Mouse (Mus musculus) embryonic facial prominence, embryonic 13.5 days (tissue): ENCODE results near the gene Tmub2. TPM values are rescaled to one million over a fixed set of nuclear protein-coding genes. Genes with fewer than 3 reads are reported as not detected.
A peak's percentile ranks its signal among the peaks of the same experiment; 100 is the strongest.

Experiments used
- ATAC-seq: fragments of 200-750 bp; cut with Nextera tagmentation; 2 replicates; pipeline ENCODE4 v1.8.0; 2017; ENCODE audit warnings: low read depth; ENCODE audit not compliant: insufficient number of reproducible peaks, insufficient read depth, low FRiP score, low TSS enrichment
- H3K27ac ChIP-seq: fragments of 300-500 bp; sonication (generic); 2 replicates; pipeline ENCODE4 v1.5.1; 2015; ENCODE audit warnings: moderate library complexity, mild to moderate bottlenecking, inconsistent platforms
- H3K27me3 ChIP-seq: fragments of 300-500 bp; sonication (generic); 2 replicates; pipeline ENCODE4 v1.6.1; 2015; ENCODE audit warnings: mild to moderate bottlenecking, inconsistent platforms
- H3K36me3 ChIP-seq: fragments of 300-500 bp; sonication (generic); 2 replicates; pipeline ENCODE4 v1.6.1; 2015; ENCODE audit warnings: mild to moderate bottlenecking, inconsistent platforms
- H3K4me1 ChIP-seq: fragments of 300-500 bp; sonication (generic); 2 replicates; pipeline ENCODE4 v1.6.1; 2015; ENCODE audit warnings: inconsistent platforms
- H3K4me2 ChIP-seq: fragments of 300-500 bp; sonication (generic); 2 replicates; pipeline ENCODE4 v1.6.1; 2015; ENCODE audit warnings: moderate library complexity, mild to moderate bottlenecking, inconsistent platforms
- H3K4me3 ChIP-seq: fragments of 300-500 bp; sonication (generic); 2 replicates; pipeline ENCODE4 v1.5.1; 2015; ENCODE audit warnings: mild to moderate bottlenecking, inconsistent platforms
- H3K9ac ChIP-seq: fragments of 300-500 bp; sonication (generic); 2 replicates; pipeline ENCODE4 v1.6.1; 2015; ENCODE audit warnings: mild to moderate bottlenecking, inconsistent platforms
- H3K9me3 ChIP-seq: fragments of 300-500 bp; sonication (generic); 2 replicates; pipeline ENCODE4 v1.6.1; 2016; ENCODE audit warnings: inconsistent platforms
- WGBS: fragments of 180-500 bp; shearing (Covaris S2); methylation state at CpG from one replicate; pipeline ENCODE4 v1.1.7; 2015; ENCODE audit warnings: mixed read lengths; 5-methylcytosine and 5-hydroxymethylcytosine counted together
- polyA plus RNA-seq: library from polyadenylated mRNA; unstranded; fragments of >200 nt; fragmentation: Nextera tagmentation; extraction: Ambion mirVana; gene quantifications from 2 replicates; pipeline ENCODE4 v1.2.1, GENCODE M21; 2015

Gene Tmub2
- polyA plus RNA-seq, 1 experiment from 2014 or later, result 51.8 TPM

GRCm38 (mm10) chr11:102283922-102284321, 809 bp upstream of the Tmub2 start:
- Histone ChIP-seq H3K9ac (no peak overlapping the region), H3K4me3 (peak overlapping the region; percentile 80), H3K27ac (peak overlapping the region; percentile 77), H3K9me3 (no peaks in the 10 kb centered on the region), H3K36me3 (peaks cover 19% of the 10 kb centered on the region), H3K4me2 (peak overlapping the region; percentile 85), H3K27me3 (no peaks in the 10 kb centered on the region), H3K4me1 (peaks cover 18% of the 10 kb centered on the region)
- WGBS, result 88% methylated on average over 6 of the region's 6 CpGs
- ATAC-seq, result no peak

GRCm38 (mm10) chr11:102285095-102285834, 534 bp downstream of the Tmub2 start:
- WGBS, result 5% methylated on average over 31 of the region's 31 CpGs
- peak overlapping the region; percentile 85 for H3K4me2 ChIP-seq
- no peaks in the 10 kb centered on the region for H3K9me3 ChIP-seq
- peak overlapping the region; percentile 80 for H3K4me3 ChIP-seq
- no peaks in the 10 kb centered on the region for H3K27me3 ChIP-seq
- peak overlapping the region; percentile 89 for H3K9ac ChIP-seq
- peak overlapping the region; percentile 82 for H3K27ac ChIP-seq
- ATAC-seq, result peak; percentile 66
- peaks cover 22% of the 10 kb centered on the region for H3K4me1 ChIP-seq
- H3K36me3 ChIP-seq, result peaks cover 32% of the 10 kb centered on the region

DNA sequence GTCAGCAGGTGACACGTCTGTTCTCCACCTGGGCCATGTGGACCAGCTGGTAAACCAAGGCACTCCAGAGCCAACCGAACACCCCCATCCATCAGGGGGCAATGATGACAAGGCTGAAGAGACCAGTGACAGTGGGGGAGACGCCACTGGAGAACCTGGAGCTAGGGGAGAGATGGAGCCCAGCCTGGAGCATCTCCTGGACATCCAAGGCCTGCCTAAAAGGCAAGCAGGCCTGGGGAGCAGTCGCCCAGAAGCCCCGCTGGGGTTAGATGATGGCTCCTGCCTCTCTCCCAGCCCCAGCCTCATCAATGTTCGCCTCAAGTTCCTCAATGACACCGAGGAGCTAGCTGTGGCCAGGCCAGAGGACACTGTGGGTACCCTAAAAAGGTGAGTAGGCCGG, 2.8 kb downstream of the Tmub2 start:
- H3K9ac ChIP-seq, result no peak overlapping the region
- H3K4me2 ChIP-seq, result no peak overlapping the region
- H3K27me3 ChIP-seq, result no peaks in the 10 kb centered on the region
- H3K4me1 ChIP-seq, result peaks cover 29% of the 10 kb centered on the region
- H3K4me3 ChIP-seq, result no peak overlapping the region
- 89% methylated on average over 8 of the region's 8 CpGs for WGBS
- ATAC-seq, result no peak
- H3K9me3 ChIP-seq, result no peaks in the 10 kb centered on the region
- H3K36me3 ChIP-seq, result peaks cover 54% of the 10 kb centered on the region
- no peak overlapping the region for H3K27ac ChIP-seq

- no peaks in the 10 kb centered on the region for H3K9me3 ChIP-seq
- H3K4me1 ChIP-seq, result peaks cover 29% of the 10 kb centered on the region
- H3K4me3 ChIP-seq, result no peak overlapping the region
- no peak overlapping the region for H3K4me2 ChIP-seq
- peaks cover 62% of the 10 kb centered on the region for H3K36me3 ChIP-seq
- no peaks in the 10 kb centered on the region for H3K27me3 ChIP-seq
- ATAC-seq, result no peak
- WGBS, result 87% methylated on average over 8 of the region's 8 CpGs
- 0 out of 2 replicates have a peak overlapping the region, but pooled peaks have one; percentile 33 for H3K9ac ChIP-seq
- no peak overlapping the region for H3K27ac ChIP-seq
These were observed 3.5 kb downstream of the Tmub2 start for GRCm38 (mm10) chr11:102288027-102288804.

- Histone ChIP-seq H3K4me1 (peaks cover 29% of the 10 kb centered on the region), H3K36me3 (peaks cover 69% of the 10 kb centered on the region), H3K4me3 (no peak overlapping the region), H3K4me2 (no peak overlapping the region), H3K9ac (0 out of 2 replicates have a peak overlapping the region, but pooled peaks have one; percentile 33), H3K9me3 (no peaks in the 10 kb centered on the region), H3K27ac (no peak overlapping the region), H3K27me3 (no peaks in the 10 kb centered on the region)
- WGBS, result 68% methylated on average over 2 of the region's 2 CpGs
- no peak for ATAC-seq
These were observed 4.2 kb downstream of the Tmub2 start for GRCm38 (mm10) chr11:102288913-102289312.

GRCm38 (mm10) chr11:102289511-102290100, 4.9 kb downstream of the Tmub2 start:
- no peak overlapping the region for H3K9ac ChIP-seq
- H3K9me3 ChIP-seq, result no peaks in the 10 kb centered on the region
- H3K4me1 ChIP-seq, result peaks cover 36% of the 10 kb centered on the region
- no peak overlapping the region for H3K4me3 ChIP-seq
- no peak overlapping the region for H3K4me2 ChIP-seq
- H3K36me3 ChIP-seq, result peaks cover 74% of the 10 kb centered on the region
- 41% methylated on average over 6 of the region's 6 CpGs for WGBS
- H3K27ac ChIP-seq, result no peak overlapping the region
- ATAC-seq, result no peak
- H3K27me3 ChIP-seq, result no peaks in the 10 kb centered on the region

GRCm38 (mm10) chr11:102290141-102290540, 5.4 kb downstream of the Tmub2 start:
- Histone ChIP-seq H3K4me1 (peaks cover 42% of the 10 kb centered on the region), H3K27me3 (no peaks in the 10 kb centered on the region), H3K9ac (peak overlapping the region; percentile 44; the same call in 1 of the 2 replicates), H3K4me2 (no peak overlapping the region), H3K9me3 (no peaks in the 10 kb centered on the region), H3K4me3 (no peak overlapping the region), H3K27ac (no peak overlapping the region), H3K36me3 (peaks cover 74% of the 10 kb centered on the region)
- WGBS, result 77% methylated on average over 4 of the region's 4 CpGs
- ATAC-seq, result no peak

- H3K9me3 ChIP-seq, result no peaks in the 10 kb centered on the region
- H3K27ac ChIP-seq, result no peak overlapping the region
- peaks cover 74% of the 10 kb centered on the region for H3K36me3 ChIP-seq
- no peak overlapping the region for H3K4me3 ChIP-seq
- no peak for ATAC-seq
- 0 out of 2 replicates have a peak overlapping the region, but pooled peaks have one; percentile 51 for H3K9ac ChIP-seq
- 81% methylated on average over 11 of the region's 11 CpGs for WGBS
- peaks cover 38% of the 10 kb centered on the region for H3K4me1 ChIP-seq
- H3K4me2 ChIP-seq, result no peak overlapping the region
- H3K27me3 ChIP-seq, result no peaks in the 10 kb centered on the region
These were observed 6.4 kb downstream of the Tmub2 start for GRCm38 (mm10) chr11:102291051-102291535.

DNA sequence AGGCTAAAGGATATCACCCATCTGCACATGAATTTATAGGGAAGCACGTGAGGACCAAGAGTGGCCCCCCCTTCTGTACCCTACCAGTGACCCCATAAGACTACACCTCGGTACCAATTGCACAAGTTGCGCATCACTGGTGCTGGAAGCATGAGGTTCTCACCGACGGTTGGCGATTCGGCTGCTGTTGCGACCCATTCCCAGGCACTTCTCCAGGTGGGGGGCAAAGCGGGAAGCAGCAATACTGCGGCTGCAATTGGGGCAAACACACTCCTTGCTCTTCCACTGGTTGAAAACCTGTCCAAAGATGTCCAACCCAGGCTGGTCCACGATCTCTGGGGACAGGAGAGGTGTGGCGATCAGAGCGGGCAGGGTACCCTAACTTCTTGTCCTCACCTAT, 9.2 kb downstream of the Tmub2 start:
- Histone ChIP-seq H3K4me3 (no peak overlapping the region), H3K27me3 (no peaks in the 10 kb centered on the region), H3K27ac (peak overlapping the region; percentile 99; the same call in 1 of the 2 replicates), H3K9me3 (no peaks in the 10 kb centered on the region), H3K4me2 (0 out of 2 replicates have a peak overlapping the region, but pooled peaks have one; percentile 11), H3K36me3 (peaks cover 55% of the 10 kb centered on the region), H3K4me1 (peaks cover 34% of the 10 kb centered on the region), H3K9ac (peak overlapping the region; percentile 95; the same call in 1 of the 2 replicates)
- WGBS, result 97% methylated on average over 13 of the region's 13 CpGs
- ATAC-seq, result no peak

- ATAC-seq, result no peak
- H3K36me3 ChIP-seq, result peaks cover 51% of the 10 kb centered on the region
- peak overlapping the region; percentile 85 for H3K4me3 ChIP-seq
- no peaks in the 10 kb centered on the region for H3K27me3 ChIP-seq
- H3K9me3 ChIP-seq, result no peaks in the 10 kb centered on the region
- H3K4me1 ChIP-seq, result peaks cover 34% of the 10 kb centered on the region
- 77% methylated on average over 5 of the region's 5 CpGs for WGBS
- peak overlapping the region; percentile 95 for H3K9ac ChIP-seq
- peak overlapping the region; percentile 88 for H3K4me2 ChIP-seq
- peak overlapping the region; percentile 99; the same call in 1 of the 2 replicates for H3K27ac ChIP-seq
These were observed 9.7 kb downstream of the Tmub2 start for GRCm38 (mm10) chr11:102294416-102294815.

- H3K27ac ChIP-seq, result peak overlapping the region; percentile 99
- no peak for ATAC-seq
These were observed 10.3 kb downstream of the Tmub2 start for GRCm38 (mm10) chr11:102294887-102295597.

More at GRCm38 (mm10) chr11:102294887-102295597, 10.3 kb downstream of the Tmub2 start:
- Histone ChIP-seq H3K4me2 (peak overlapping the region; percentile 88), H3K9me3 (no peaks in the 10 kb centered on the region), H3K36me3 (peaks cover 44% of the 10 kb centered on the region), H3K9ac (peak overlapping the region; percentile 95), H3K4me3 (peak overlapping the region; percentile 85), H3K27me3 (no peaks in the 10 kb centered on the region), H3K4me1 (peaks cover 32% of the 10 kb centered on the region)
- 63% methylated on average over 12 of the region's 12 CpGs for WGBS
